Mouse (Mus musculus) heart, embryonic 15.5 days (tissue): ENCODE data around the gene Themis2. TPM values are rescaled to one million over a fixed set of nuclear protein-coding genes. Genes with fewer than 3 reads are reported as not detected.

ENCODE experiments used
- ATAC-seq: fragments of 200-750 bp; cut with Nextera tagmentation; replicated peaks from 2 replicates; pipeline ENCODE4 v1.8.0; 2017; ENCODE audit warnings: low read depth, moderate TSS enrichment; ENCODE audit not compliant: insufficient number of reproducible peaks, insufficient read depth, low FRiP score
- H3K27ac ChIP-seq: fragments of 300-500 bp; sonication (generic); 2 replicates; pipeline ENCODE4 v1.5.1; 2015; ENCODE audit warnings: mild to moderate bottlenecking, inconsistent platforms
- H3K27me3 ChIP-seq: fragments of 300-500 bp; sonication (generic); 2 replicates; pipeline ENCODE4 v1.6.1; 2015; ENCODE audit warnings: inconsistent platforms
- H3K36me3 ChIP-seq: fragments of 300-500 bp; sonication (generic); 2 replicates; pipeline ENCODE4 v1.6.1; 2015; ENCODE audit warnings: mild to moderate bottlenecking, inconsistent platforms
- H3K4me1 ChIP-seq: fragments of 300-500 bp; sonication (generic); replicated peaks from 2 replicates; pipeline ENCODE4 v1.6.1; 2015; ENCODE audit warnings: inconsistent platforms
- H3K4me2 ChIP-seq: fragments of 300-500 bp; sonication (generic); 2 replicates; pipeline ENCODE4 v1.6.1; 2015; ENCODE audit warnings: inconsistent platforms, mild to moderate bottlenecking, moderate library complexity
- H3K4me3 ChIP-seq: fragments of 300-500 bp; sonication (generic); 2 replicates; pipeline ENCODE4 v1.5.1; 2015; ENCODE audit warnings: mild to moderate bottlenecking, inconsistent platforms
- H3K9ac ChIP-seq: fragments of 300-500 bp; sonication (generic); 2 replicates; pipeline ENCODE4 v1.6.1; 2015; ENCODE audit warnings: mild to moderate bottlenecking, inconsistent platforms
- H3K9me3 ChIP-seq: fragments of 300-500 bp; sonication (generic); replicated peaks from 2 replicates; pipeline ENCODE4 v1.6.1; 2016; ENCODE audit warnings: inconsistent platforms
- WGBS: fragments of 180-500 bp; shearing (Covaris S2); methylation state at CpG from one replicate; pipeline ENCODE4 v1.1.7; 2015; ENCODE audit warnings: mixed read lengths; 5-methylcytosine and 5-hydroxymethylcytosine counted together
- polyA plus RNA-seq: library from polyadenylated mRNA; unstranded; fragments of >200 nt; fragmentation: Nextera tagmentation; extraction: Ambion mirVana; gene quantifications from 2 replicates; pipeline ENCODE4 v1.2.1, GENCODE M21; 2015

The Themis2 gene
- polyA plus RNA-seq = 0.94 and 1.9 TPM in 2 replicates

GRCm38 (mm10) chr4:132796196-132796886 lies at the start of gene Themis2:
Themis2 (minus strand) TSS chr4:132796387.
- Histone ChIP-seq H3K9me3 (no peaks in the 10 kb centered on the region), H3K4me1 (peaks cover 6% of the 10 kb centered on the region), H3K4me3 (peak within 1 kb of the TSS; percentile 47), H3K27me3 (peaks cover 15% of the 10 kb centered on the region; the same call in 1 of the 2 replicates), H3K4me2 (peak within 1 kb of the TSS; percentile 64), H3K27ac (no peak within 1 kb of the TSS), H3K9ac (peak within 1 kb of the TSS; percentile 28; the same call in 1 of the 2 replicates), H3K36me3 (no peaks in the 10 kb centered on the region)
- 2% methylated on average over 21 of the region's 21 CpGs for WGBS
- no peak for ATAC-seq

- no peaks in the 10 kb centered on the region for H3K9me3 ChIP-seq
- H3K36me3 ChIP-seq = peaks cover 18% of the 10 kb centered on the region
- no peak for ATAC-seq
- WGBS = 79% methylated on average over 1 of the region's 1 CpGs
- H3K9ac ChIP-seq = 0 out of 2 replicates have a peak overlapping the region, but pooled peaks have one; percentile 50
- H3K4me2 ChIP-seq = peak overlapping the region; percentile 85
- H3K4me1 ChIP-seq = peaks cover 8% of the 10 kb centered on the region
- peak overlapping the region; percentile 81 for H3K4me3 ChIP-seq
- no peaks in the 10 kb centered on the region for H3K27me3 ChIP-seq
- H3K27ac ChIP-seq = no peak overlapping the region
Measured at GRCm38 (mm10) chr4:132843705-132844071, 47.5 kb upstream of the Themis2 start.

- H3K36me3 ChIP-seq = peaks cover 23% of the 10 kb centered on the region
- H3K9me3 ChIP-seq = no peaks in the 10 kb centered on the region
- peak within 1 kb of the TSS; percentile 66 for H3K27ac ChIP-seq
- under 1% methylated on average over 40 of the region's 40 CpGs for WGBS
- peaks cover 8% of the 10 kb centered on the region for H3K4me1 ChIP-seq
- H3K4me3 ChIP-seq = peak within 1 kb of the TSS; percentile 81
- H3K27me3 ChIP-seq = no peaks in the 10 kb centered on the region
- peak within 1 kb of the TSS; percentile 85 for H3K4me2 ChIP-seq
- ATAC-seq = peak; percentile 99
- peak within 1 kb of the TSS; percentile 87 for H3K9ac ChIP-seq
Measured at GRCm38 (mm10) chr4:132842970-132843704, 47.0 kb upstream of the Themis2 start, which contains the start of gene Ppp1r8. Ppp1r8 (minus strand) TSS chr4:132843169.

GRCm38 (mm10) chr4:132842281-132842906 lies 46.2 kb upstream of the Themis2 start:
- H3K27ac ChIP-seq = peak overlapping the region; percentile 66
- H3K4me3 ChIP-seq = peak overlapping the region; percentile 81
- WGBS = under 1% methylated on average over 30 of the region's 30 CpGs
- H3K27me3 ChIP-seq = no peaks in the 10 kb centered on the region
- peaks cover 30% of the 10 kb centered on the region for H3K36me3 ChIP-seq
- H3K9ac ChIP-seq = peak overlapping the region; percentile 87
- H3K4me2 ChIP-seq = peak overlapping the region; percentile 85
- H3K4me1 ChIP-seq = peaks cover 8% of the 10 kb centered on the region
- ATAC-seq = no peak
- H3K9me3 ChIP-seq = no peaks in the 10 kb centered on the region

- Histone ChIP-seq H3K9me3 (no peaks in the 10 kb centered on the region), H3K4me3 (peak overlapping the region; percentile 81), H3K27ac (no peak overlapping the region), H3K4me1 (peaks cover 8% of the 10 kb centered on the region), H3K36me3 (peaks cover 39% of the 10 kb centered on the region), H3K27me3 (no peaks in the 10 kb centered on the region), H3K9ac (peak overlapping the region; percentile 87; the same call in 1 of the 2 replicates), H3K4me2 (peak overlapping the region; percentile 85)
- 85% methylated on average over 3 of the region's 3 CpGs for WGBS
- ATAC-seq = no peak
Measured at GRCm38 (mm10) chr4:132841493-132841892, 45.3 kb upstream of the Themis2 start.

- H3K9ac ChIP-seq = no peak overlapping the region
- 0 out of 2 replicates have a peak, but pooled peaks have one; percentile 39 for ATAC-seq
- H3K9me3 ChIP-seq = no peaks in the 10 kb centered on the region
Measured at GRCm38 (mm10) chr4:132823614-132824366, 27.6 kb upstream of the Themis2 start.

GRCm38 (mm10) chr4:132818442-132818841 lies 22.3 kb upstream of the Themis2 start:
- 53% methylated on average over 2 of the region's 2 CpGs for WGBS
- no peaks in the 10 kb centered on the region for H3K4me1 ChIP-seq
- no peaks in the 10 kb centered on the region for H3K27me3 ChIP-seq
- ATAC-seq = no peak
- no peaks in the 10 kb centered on the region for H3K9me3 ChIP-seq
- H3K9ac ChIP-seq = no peak overlapping the region
- no peaks in the 10 kb centered on the region for H3K36me3 ChIP-seq
- no peak overlapping the region for H3K4me2 ChIP-seq
- no peak overlapping the region for H3K4me3 ChIP-seq
- no peak overlapping the region for H3K27ac ChIP-seq

More at GRCm38 (mm10) chr4:132823614-132824366, 27.6 kb upstream of the Themis2 start:
- Histone ChIP-seq H3K27me3 (no peaks in the 10 kb centered on the region), H3K4me3 (no peak overlapping the region), H3K36me3 (peaks cover 28% of the 10 kb centered on the region), H3K4me2 (no peak overlapping the region), H3K27ac (no peak overlapping the region), H3K4me1 (no peaks in the 10 kb centered on the region)
- 72% methylated on average over 8 of the region's 8 CpGs for WGBS

- Histone ChIP-seq H3K4me2 (no peak overlapping the region), H3K9me3 (no peaks in the 10 kb centered on the region), H3K4me3 (no peak overlapping the region), H3K27ac (no peak overlapping the region), H3K36me3 (no peaks in the 10 kb centered on the region), H3K4me1 (no peaks in the 10 kb centered on the region), H3K9ac (no peak overlapping the region), H3K27me3 (no peaks in the 10 kb centered on the region)
- WGBS = 62% methylated on average over 2 of the region's 2 CpGs
- no peak for ATAC-seq
Measured at GRCm38 (mm10) chr4:132816855-132817254, 20.7 kb upstream of the Themis2 start.

GRCm38 (mm10) chr4:132816404-132816803 lies 20.2 kb upstream of the Themis2 start:
- 72% methylated on average over 7 of the region's 7 CpGs for WGBS
- H3K4me2 ChIP-seq = no peak overlapping the region
- no peaks in the 10 kb centered on the region for H3K36me3 ChIP-seq
- no peaks in the 10 kb centered on the region for H3K4me1 ChIP-seq
- H3K9me3 ChIP-seq = no peaks in the 10 kb centered on the region
- no peak overlapping the region for H3K9ac ChIP-seq
- no peak overlapping the region for H3K4me3 ChIP-seq
- H3K27me3 ChIP-seq = no peaks in the 10 kb centered on the region
- ATAC-seq = no peak
- no peak overlapping the region for H3K27ac ChIP-seq

- H3K9ac ChIP-seq = no peak overlapping the region
- 83% methylated on average over 5 of the region's 5 CpGs for WGBS
- no peaks in the 10 kb centered on the region for H3K27me3 ChIP-seq
- H3K4me2 ChIP-seq = no peak overlapping the region
- no peaks in the 10 kb centered on the region for H3K36me3 ChIP-seq
- no peak overlapping the region for H3K27ac ChIP-seq
- peaks cover 5% of the 10 kb centered on the region; the same call in 1 of the 2 replicates for H3K9me3 ChIP-seq
- no peak for ATAC-seq
- peaks cover 15% of the 10 kb centered on the region for H3K4me1 ChIP-seq
- no peak overlapping the region for H3K4me3 ChIP-seq
Measured at GRCm38 (mm10) chr4:132809621-132810020, 13.4 kb upstream of the Themis2 start.
